Mouse (Mus musculus): ENCODE results near the gene Plxdc1.
A peak's percentile ranks its signal among the peaks of the same experiment; 100 is the strongest.
"Not testable (repeated sequence)": the region's sequence is repeated elsewhere in the genome, so short reads cannot be mapped to it uniquely, and the experiment has no call there.

Gene Plxdc1

DNA sequence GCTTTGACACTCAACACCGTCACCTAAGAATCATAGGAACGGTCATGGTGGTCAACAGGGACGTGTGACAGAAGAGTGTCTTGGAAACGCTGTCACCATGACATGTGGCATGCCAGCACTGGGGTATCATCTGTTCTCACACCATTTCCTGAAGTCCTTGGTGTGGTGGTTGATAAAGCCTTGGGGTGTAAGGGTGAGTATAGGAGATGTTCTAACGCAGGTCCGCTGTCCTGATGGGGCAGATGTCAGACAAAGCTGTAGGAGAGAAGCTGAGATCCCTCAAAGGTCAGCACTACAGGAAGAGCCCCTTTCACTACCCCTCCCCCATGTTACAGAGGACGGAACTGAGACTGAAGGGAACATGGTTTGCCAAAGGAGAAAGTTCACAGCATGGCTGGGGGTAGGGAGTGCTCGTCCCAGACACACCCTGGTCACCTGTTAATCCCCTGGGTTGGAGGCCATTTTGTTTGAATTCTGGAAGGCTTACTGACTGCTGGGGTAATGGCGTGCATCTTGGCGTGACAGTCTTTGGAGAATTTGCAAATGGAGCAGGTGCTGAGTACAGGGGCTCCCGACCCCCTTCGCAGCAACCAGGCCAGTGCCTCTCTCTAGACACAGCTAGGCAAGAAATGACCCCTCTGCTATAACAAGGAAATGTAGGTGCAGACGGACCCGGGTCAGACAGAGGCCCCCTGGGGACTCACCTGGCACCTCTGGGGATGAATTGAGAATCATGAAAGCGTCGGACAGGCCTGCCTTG, 32.9 kb downstream of the Plxdc1 start:
- peak; percentile 22 for DNase-seq

DNA sequence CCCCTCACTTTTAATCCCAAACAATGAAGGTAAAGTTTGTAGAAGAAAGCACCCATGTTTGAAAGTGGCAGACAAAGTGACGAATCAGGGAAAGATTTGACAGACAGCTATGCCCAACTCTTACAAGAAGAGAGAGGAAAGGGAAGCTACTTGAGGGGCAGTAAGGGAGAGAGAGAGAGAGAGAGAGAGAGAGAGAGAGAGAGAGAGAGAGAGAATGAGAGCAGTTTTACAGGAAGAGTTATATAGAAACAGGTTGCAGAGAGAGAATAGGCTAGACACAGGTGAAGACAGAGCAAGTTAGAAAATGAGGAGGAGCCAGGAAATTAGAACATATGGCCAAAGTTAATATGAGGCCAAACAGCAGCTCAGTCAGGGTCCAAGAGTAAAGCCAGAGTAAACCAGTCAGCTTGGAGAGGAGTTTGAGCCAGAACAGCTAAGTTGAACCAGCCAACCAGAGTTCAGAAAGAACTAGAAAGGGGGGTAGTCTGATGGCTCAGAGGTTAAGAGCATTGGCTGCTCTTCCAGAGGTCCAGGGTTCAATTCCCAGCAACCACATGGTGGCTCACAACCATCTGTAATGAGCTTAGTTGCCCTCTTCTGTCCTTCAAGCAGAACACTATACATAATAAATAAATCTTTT, 33.8 kb downstream of the Plxdc1 start:
- peak; percentile 28 for DNase-seq

DNA sequence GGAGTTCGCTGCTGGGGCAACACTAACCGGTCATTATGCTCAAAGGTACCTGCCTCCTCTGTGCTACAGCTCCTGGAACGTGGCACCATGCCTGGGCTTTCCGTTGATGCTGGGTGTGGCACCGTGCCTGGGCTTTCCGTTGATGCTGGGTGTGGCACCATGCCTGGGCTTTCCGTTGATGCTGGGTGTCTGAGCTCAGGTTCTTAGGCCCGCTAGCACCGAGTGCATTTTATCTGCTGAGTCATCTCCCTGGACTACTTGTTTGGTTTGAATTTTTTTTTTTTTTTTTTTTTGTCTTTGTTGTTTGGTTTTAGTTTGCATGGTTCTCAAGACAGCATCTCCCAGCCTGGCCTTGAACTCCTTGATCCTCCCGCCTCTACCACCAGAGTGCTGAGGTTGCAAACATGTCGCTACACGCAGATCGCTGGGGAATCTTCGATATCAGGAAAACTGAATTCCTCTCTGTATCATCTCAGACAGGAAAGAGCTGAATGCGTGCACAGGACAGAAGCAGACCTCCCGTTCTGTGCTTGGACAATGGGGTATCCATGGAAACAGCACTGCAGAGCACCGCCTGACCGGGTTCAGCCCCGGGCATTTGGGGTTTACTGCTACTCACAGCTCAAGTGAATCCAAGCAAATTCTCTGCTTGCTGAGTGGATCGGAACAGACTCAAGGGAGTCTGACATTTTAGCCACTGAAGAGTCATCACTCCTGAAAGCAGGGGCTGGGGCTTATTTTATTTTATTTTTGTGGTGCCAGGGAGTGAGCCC, 36.4 kb downstream of the Plxdc1 start:
- no peak for DNase-seq

- DNase-seq: peak; percentile 56
Measured at GRCm38 (mm10) chr11:97947426-97947825, 38.8 kb downstream of the Plxdc1 start.

GRCm38 (mm10) chr11:97945738-97946289, 40.4 kb downstream of the Plxdc1 start:
- not testable (repeated sequence) for DNase-seq

GRCm38 (mm10) chr11:97945031-97945430, 41.2 kb downstream of the Plxdc1 start:
- DNase-seq: no peak

GRCm38 (mm10) chr11:97943256-97943655, 43.0 kb downstream of the Plxdc1 start:
- DNase-seq: no peak

DNA sequence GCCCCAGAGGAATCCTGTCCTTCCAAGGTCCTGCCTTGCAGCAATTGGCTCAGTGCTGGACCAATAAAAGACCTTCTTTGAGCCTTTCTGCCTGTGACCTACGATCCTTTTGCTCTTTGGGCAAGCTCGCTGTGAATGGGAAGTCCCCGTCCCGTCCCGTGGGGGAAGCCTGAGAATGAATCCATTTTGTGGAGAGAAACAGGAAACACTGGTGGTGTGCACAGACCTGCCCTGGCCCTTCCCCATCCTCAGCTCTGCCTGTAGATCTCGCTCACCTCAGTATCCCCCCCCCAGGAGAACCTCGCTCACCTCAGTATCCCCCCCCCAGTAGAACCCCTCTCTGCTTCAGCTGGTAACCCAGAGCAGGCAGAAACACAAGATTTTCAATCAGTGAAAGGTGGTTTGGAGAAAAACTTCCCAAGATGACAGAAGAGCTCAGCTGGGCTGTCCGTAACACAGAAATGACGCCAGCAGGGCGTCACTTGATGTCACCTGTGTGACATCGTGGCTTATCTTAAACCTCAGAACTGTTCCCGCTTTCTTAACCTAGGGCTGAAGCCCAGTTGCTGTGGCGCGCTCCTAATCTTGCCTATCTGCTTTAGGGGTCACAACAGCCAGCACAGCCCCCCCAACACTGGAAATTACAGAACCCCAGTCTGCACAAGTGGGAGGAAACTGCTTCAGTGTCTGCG, 43.7 kb downstream of the Plxdc1 start:
- no peak for DNase-seq

DNA sequence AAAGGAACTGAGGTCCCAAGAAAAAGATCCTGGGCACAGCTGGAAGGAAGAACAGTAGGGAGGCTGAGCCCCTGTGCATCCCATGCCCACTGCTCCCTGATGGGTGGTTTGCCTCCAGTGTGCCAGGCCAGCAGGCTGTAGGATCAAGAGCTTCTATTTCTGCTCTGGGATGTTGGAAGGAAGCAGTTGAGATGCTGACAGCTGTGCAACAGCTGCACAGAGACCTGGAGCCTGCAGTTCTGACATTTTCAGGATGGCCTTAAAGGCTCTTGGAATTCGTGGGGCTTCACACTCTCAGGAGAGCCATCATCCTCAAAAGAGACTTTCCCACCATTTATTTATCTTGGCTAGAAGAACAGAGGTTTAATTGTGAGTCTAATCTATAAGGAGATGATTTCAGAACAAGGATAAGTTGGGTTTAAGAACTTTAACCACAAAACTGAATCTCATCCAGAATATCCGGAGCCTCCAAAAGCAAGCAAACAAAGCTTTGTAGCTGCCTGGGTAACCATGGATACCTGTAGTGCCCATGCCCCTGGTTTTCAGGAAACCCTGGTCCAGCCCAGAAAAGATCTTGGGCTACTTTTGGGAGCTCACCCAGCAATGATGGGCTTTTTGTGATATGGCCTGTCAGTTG, 48.7 kb downstream of the Plxdc1 start:
- no peak for DNase-seq

- peak; percentile 78 for DNase-seq
Measured at GRCm38 (mm10) chr11:97936758-97937157, 49.5 kb downstream of the Plxdc1 start.

GRCm38 (mm10) chr11:97935913-97936575, 50.2 kb downstream of the Plxdc1 start:
- DNase-seq: no peak

- DNase-seq: no peak
Measured at GRCm38 (mm10) chr11:97933553-97933952, 52.7 kb downstream of the Plxdc1 start.

DNA sequence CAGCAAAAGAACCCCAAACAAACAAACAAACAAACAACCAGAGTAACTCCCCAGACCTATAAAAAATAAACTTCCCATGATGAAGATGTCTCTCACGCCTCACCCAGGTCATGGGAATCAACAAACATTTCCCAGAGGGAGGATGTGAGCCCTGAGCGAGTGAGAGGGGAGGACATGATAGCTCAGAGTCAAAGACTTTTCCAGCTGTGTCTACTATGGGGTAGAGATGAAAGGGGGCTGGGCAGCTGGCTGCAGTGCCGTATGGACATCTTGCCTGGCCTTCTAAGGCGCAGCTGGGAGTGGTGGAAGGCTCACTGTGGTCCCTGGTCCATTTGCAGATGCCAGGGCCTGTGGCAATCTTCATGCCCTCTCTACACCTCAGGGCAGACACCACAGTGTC, 57.3 kb downstream of the Plxdc1 start:
- DNase-seq: no peak

- DNase-seq: no peak
Measured at GRCm38 (mm10) chr11:97924217-97924616, 62.0 kb downstream of the Plxdc1 start.

GRCm38 (mm10) chr11:97923639-97924038, 62.6 kb downstream of the Plxdc1 start:
- peak; percentile 13 for DNase-seq

DNA sequence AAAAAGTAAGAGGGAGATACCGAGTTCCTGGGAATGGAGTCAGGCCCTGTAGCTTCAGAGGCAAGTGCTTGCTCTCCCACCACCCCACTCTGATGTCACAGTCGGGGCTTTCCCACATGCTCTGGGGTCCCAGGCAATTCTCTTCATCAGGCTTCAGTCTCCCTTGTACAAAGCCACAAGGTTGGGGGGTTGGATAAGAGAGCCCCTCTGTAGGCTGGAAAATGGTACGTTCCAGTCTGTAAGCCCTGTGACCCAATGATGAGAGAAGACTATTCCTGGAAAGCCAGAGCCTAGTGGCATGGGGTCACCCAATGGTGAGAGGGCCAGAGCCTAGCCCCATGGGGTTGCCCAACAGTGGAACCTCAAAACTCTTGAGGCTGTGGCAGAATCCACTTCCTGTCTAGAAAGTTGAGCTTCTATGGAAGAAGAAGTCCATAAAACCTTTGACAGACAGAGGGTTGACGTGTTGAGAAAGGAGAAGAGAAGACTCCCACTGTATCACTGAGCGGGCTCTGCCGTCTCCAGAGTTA, 70.2 kb downstream of the Plxdc1 start:
- DNase-seq: no peak

DNA sequence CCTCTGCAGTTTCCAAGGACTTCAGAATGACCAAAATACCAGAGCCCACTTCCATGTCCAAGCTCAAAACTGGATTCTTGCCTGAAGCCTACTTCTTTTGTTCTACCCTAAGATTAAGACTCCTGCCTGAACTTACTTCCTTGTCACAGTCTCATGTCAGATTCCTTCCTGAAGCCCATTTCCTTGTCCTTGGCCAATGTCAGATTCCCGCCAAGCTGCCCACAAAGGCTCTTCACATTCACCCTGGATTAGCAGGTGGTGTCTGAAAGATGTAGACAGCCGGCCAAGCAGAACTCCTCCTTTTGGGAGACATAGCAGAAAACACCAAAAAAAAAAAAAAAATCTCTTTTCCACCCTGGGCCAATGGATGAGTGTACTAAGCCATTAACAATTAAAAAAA, 70.8 kb downstream of the Plxdc1 start:
- no peak for DNase-seq

DNA sequence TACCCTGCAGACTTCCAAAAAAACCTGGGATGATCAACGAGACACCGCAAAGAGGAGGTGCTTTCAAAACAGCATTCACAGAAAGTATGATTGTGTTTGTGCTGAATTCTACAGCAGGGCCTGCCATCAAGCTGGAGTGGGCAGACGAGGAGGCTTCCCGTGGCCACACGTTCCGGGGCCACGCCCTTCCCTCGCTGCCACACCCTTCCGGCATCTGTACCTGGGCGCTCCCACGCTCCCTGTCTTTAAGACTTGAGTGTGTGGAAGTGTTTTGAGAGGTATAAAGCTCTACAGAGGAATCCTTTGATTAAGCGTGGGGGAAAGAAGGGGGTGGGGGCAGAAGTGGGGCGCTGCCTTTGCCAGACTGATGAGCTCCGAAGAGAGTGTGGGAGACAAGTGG, 73.1 kb downstream of the Plxdc1 start:
- DNase-seq: no peak

GRCm38 (mm10) chr11:97908634-97909348, 77.5 kb downstream of the Plxdc1 start:
- no peak for DNase-seq

DNA sequence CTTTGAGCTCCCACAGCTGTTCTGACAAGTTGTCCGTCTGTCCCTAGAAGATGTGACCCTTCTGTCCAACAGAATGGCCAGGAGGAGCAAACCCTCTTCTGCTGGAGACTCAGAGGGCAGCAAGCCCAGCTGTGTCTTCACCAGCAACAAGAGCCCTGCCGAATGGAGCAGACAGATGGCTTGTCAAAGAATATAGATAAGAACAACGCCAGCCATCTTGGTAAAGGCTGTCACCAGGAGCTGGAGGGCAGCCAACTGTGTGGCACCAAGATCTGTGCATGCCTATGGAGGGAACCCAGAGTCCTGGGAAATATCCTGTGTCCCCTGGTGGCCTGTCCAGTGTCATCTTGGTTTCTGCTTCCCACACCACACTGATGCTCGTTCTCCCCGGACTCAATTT, 78.3 kb downstream of the Plxdc1 start:
- no peak for DNase-seq

DNA sequence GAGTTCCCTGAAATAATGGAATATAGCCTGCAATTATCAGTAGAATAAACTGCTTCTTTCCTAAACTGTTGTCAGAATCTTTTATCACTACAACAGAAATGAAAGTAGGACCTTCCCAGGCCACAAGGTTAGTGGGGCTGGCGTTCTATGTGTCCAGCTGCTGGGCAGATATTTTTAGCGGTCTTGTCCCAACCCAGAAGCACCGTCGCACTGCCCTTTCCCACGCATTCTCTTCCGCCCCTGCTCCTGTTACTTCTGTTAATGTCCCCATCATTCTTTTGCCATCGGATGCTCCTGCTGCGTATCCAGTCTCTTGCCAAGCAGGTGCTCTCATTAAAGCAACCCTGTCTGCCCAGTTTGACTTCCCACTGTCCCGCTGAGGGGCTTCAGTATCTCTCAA, 79.3 kb downstream of the Plxdc1 start:
- no peak for DNase-seq
